Mouse (Mus musculus) left cerebral cortex, postnatal 25 days (tissue): ENCODE results near the gene Cxcl3. TPM values are rescaled to one million over a fixed set of nuclear protein-coding genes. Genes with fewer than 3 reads are reported as not detected.
"Not testable (repeated sequence)": the region's sequence is repeated elsewhere in the genome, so short reads cannot be mapped to it uniquely, and the experiment has no call there.

Source experiments
- DNase-seq, 2 experiments: peaks; one replicate each; pipeline ENCODE4 v3.0.0; 2022; ENCODE audit warnings: low spot score in 2 of 2, mixed read lengths in 1 of 2
- intact Hi-C: fragments of 180-260 bp; cut with DNase I; formaldehyde crosslinking; loops from one replicate; pipeline ENCODE4 v1.15.1; 2025
- microRNA-seq, 2 experiments: library from miRNA; unstranded; fragments of <30 nt; microRNA quantifications; one replicate each; pipeline ENCODE4 v1.2.0; 2022
- total RNA-seq, 2 experiments: library from RNA; stranded (reverse); gene quantifications; 2 replicates each; pipeline ENCODE4 v1.2.3; 2021

The Cxcl3 gene
- total RNA-seq, 2 experiments from 2014 or later, result not detected

DNA sequence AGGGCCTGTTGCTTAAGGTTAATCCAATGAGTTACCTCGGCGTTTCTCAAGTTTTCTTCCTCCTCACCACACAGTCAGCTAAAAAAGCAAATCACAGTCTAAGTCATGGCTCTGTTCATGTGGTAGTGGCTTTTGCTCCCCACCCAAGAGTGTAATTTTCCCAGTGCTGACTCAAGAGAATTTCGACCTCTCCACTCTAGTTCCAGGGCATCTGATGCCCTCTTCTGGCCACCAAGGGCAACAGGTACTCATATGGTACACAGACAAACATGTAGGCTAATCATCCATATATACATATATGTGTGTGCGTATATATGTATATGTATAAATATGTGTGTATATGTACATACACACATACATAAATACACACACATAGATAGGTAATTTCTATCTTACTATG, 2.2 kb downstream of the Cxcl3 start:
- intact Hi-C loops, result no loop called here
- no peak for DNase-seq

DNA sequence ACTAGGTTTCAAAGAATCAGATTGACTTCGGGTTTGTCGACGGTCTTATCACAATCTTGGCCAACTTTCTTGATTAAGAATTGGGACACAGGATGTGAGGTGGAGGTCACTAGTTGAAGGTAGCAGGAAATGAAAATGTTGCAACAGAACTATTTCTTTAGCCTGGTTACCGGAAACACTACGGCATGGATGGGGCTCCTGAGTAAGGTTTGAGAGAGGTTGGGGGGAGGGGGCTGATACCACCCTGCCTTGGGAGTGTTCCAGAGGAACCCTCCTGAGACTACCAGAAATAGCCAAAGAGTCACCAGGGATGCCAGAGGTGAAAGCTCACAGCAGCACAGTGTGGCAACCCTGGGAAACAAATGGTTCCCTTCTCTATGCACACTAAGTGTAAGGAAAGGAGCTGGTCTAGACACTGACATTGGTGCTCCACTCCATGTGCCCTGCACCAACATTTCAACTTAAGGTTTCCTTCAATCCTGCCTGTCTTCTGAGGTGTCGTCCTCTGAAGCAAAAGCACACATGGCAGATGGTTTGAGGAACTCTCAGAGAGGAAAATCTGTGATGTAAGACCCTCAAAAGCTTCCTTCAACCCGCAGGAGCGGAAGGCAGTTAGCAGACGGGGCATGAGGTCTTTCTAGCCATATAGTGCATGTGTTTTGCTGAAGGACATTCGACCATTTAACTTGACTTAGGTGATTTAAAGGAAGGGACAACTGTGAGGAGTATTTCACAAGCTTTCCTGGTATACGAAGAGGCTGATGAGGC, 3.6 kb downstream of the Cxcl3 start:
- intact Hi-C loops, result no loop called here
- DNase-seq, result no peak

DNA sequence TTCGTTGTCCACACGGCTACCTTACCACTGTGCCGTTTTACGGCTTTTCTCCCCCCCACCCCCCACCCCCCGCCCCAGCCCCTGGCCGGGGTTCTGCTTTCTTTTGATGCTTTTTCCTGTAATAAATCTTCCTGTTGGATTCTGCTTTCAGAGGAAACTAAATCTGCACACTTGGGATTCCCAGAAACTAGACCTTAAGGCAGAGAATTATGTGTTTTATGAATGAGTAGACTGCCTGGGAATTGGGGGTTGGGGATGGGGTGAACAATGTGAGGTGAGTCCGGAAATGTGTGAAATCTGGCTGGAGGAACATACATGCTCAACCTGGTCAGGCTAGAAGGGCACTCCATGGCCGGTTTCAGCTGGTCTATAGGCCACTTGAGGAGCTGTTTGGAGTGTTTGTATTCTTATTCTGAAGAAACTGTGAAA, 4.2 kb downstream of the Cxcl3 start:
- intact Hi-C loops, result no loop called here

DNA sequence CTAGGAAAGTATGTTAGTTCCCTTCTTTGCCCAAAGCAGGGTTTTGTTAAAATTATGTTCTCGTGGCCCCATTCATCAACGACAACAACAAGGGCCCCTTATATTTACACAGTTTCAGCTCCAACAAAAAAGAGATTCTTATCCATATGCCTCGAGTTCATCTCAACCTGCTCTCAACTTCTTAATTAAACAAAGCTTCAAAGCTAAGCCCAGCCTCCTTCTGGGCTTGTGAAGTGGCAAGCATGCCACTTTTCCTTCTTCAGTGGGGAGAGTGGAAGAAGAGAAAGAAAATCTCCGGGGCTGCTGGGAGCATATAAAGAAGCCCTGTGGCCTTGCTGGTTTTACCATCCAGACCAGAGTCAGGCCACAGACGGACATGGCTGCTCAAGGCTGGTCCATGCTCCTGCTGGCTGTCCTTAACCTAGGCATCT, 8.3 kb downstream of the Cxcl3 start, which contains the start of gene Cxcl15:
Cxcl15 (plus strand) TSS at position 340 of the 431 bp plus-strand sequence.
- no peak for DNase-seq
- intact Hi-C loops, result no loop called here

More for the DNA sequence above, 4.2 kb downstream of the Cxcl3 start:
- DNase-seq, result no peak

DNA sequence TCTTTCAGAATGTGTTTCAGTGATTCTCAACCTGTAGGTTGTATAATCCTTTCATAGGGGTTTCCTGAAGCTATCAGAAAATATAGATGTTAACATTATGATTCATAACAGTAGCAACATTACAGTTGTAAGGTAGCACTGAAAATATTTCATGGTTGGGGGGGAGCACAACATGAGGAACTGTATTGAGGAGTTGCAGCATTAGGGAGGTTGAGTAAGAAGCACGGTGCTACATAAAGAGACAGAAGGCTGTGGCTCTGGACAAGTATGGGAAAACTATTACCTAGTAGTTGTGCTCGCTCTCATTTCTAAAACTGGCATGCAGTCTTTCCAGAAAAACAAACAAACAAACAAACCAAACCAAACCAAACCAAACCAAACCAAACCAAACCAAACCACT, 9.5 kb downstream of the Cxcl3 start:
- not testable (repeated sequence) for DNase-seq

DNA sequence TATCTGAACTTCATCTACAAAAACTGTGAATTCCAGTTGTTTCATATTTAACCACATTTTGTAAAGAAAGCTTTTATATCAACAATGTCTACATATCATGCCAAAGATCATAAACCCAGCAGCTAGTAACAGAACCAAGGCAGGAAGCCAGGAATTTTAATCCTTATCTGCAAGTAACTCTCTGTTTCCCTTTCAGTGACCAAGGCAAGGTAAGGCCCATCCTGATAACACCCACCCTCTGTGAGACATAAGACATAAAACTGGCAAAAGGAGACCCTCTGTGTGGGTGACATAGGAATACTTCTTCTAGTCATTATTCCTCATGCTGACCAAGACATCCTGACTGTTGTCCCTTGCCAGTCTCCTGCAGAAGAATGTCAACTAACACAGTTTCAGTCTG, 18.7 kb downstream of the Cxcl3 start:
- no peak for DNase-seq
- intact Hi-C loops, result no loop called here

More for the DNA sequence above, 9.5 kb downstream of the Cxcl3 start:
- intact Hi-C loops, result not testable (repeated sequence)

DNA sequence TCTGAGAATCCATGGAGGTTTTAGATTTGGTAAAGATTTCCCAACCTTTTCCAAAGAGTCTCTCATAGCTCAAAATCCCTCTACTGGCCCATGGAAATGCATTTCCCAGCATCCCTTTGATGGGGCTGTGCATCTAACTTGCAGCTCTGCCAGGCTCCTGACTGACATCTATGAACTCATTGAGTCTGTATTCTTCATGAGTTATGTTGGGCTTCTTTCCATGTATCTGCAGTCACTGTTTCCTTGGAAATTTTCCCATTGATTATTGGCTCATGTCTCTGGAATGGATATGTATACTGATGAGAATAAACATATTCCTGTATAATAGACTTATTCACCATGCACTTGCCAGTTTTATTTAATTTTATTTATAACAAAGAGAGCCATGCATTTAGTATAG, 20.1 kb downstream of the Cxcl3 start:
- DNase-seq, result no peak
- intact Hi-C loops, result no loop called here

DNA sequence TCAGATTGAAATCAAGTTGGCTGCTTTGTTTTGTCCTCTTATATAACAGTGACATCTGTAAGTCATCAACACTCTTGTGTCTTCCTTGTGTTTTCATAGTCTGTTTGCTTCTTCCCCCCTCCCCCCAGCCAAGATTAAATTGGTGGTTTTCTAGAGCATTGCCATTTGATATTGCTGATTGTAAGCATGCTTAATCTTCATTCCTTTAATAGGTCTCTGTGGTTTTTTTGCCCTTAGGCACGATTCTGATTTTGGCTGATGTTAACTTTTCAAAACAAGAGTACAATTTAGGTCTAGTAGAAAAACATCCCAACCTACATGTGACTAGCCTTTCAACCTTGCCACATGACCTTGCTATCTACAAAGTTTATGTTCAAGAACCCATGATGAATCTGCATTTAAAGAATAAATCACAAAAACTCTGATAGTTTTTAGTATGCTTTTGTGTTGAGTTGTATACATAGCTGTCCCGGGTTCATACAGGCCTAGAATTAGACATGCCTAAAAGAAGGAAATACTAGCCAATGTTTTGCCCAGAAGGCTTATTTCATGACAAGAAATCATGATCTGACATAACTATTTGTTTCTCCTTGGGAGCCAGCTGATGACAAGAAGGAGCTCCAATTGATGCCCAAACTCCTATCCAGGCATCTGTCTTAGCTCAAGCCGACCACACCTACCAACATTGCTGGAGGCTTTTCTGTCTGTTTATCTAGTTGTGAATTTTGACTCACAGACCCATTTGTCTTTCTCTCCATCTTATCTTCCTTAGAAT, 21.5 kb downstream of the Cxcl3 start:
- intact Hi-C loops, result no loop called here
- DNase-seq, result no peak

DNA sequence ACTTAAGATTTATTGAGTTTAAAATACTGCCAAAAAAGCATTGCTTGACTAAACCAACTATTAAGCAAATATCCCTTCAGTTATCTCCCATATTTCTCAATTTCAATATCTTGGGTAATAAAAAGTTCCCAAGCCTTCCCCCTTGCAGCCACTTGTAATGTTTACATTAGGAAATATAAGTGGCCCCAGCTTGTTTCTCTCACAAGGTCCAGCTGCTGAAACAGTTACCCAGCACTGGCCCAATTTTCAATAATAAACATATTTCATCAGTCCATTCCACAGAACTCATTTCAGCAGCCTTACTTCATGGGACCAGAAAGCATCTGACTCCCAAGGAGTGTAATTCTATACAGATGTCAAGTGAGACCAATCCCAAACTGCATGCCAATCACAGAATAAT, 33.9 kb downstream of the Cxcl3 start:
- intact Hi-C loops, result no loop called here
- no peak for DNase-seq

DNA sequence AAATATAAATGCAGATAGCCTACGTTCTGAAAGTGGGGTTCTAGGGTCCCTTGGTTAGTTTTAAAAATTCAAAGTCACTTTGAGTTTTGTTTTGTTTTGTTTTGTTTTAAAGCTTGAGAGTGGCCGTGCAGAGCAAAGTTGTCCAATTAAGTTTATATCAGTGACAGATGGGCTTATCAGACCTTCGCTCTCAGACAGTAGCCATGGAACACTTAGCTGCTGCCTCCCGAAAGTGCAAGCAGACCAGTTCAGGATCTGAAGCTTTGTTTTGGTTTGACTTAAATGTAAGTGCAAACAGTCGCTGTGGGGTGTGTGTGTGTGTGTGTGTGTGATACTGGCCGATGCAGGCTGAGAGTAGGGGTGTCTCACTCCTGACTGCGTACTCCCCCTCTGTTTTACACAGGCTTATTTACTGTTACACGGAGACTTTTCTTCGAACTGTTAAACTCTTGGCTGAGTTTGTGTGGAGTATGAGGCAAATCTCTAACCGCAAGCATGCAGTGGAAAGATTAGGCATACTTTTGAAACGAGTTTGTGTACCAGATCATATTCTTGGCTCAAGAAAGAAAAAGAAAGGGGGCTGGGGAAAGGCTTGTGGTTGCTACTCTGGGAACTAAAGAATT, 46.4 kb downstream of the Cxcl3 start:
- intact Hi-C loops, result no loop called here
- no peak for DNase-seq

DNA sequence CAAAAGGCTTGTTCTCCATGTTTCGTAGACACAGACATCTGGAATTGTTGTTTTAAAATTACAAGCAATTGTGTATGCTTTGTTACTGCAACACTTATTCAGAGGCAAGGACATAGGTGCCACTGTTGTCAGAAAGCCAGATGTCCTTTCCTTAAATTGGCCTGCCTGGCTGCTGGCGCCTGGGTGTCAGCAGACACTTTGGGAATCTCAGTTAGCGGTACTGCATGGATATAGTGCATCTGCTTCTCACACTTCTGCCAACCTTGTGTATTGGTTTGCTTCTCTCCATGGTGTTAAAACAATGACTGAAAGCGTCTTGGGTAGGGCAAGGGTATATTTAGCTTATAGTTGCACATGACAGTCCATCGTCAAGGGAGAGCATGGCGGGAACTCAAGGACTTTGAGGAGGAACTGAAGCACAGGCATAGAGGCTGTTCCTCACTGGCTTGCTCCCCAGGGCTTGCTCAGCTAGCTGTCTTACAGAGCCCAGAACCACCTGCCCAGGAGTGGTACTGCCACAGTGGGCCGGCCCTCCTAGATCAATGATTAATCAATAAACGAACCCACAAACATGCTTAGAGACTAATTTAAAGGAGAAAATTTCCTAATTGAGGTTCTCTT, 47.0 kb downstream of the Cxcl3 start:
- DNase-seq, result no peak
- intact Hi-C loops, result no loop called here

DNA sequence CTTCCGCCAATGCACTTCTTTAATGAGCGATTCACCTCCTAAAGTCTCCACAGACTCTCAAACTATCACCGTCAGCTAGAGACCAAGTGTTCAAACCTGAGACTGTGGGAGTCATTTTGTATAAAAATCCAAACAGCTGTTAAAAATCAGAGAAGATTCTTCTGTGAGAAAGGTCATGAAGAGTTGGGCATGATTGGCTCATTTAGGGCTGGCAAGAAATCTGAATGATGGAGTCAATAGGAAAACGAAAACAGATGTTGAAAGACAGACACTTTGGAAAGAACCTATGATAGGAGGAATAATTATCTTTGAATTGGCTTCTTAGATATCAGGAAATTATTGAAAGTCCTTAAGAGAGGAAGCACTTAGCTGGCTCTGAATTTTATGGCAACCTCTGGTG, 48.5 kb downstream of the Cxcl3 start:
- DNase-seq, result no peak
- intact Hi-C loops, result no loop called here

DNA sequence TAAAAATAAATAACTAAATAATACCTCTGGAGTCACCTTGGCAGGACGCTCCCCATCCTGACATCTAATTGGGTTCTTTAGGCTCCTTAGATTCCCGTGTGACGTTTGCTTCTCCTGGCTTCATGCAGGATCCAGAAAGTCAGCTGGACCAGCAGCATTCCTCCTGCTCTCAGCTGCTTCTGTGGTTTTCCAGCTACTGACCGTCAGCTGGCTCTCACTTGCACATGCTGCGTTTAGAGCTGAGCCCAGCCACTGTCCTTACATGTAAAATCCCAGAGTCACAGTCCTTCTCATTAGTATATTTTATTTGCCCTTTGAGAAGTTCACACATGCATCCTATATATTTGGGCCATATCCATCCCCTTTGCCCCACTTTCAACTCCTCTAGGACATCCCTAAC, 52.7 kb downstream of the Cxcl3 start:
- no peak for DNase-seq
- intact Hi-C loops, result no loop called here

Small RNA genes within 50 kb of the gene (microRNA-seq; reads per million reads assigned to microRNA genes)
- 0 reads per million in 2 experiments for gene Gm24322

Other genes with a start within 250 kb of the Cxcl3 start
- under 1 TPM in 1 of 2 experiments, not detected in 1; 0.37 TPM for gene 5830473C10Rik, start 225.0 kb upstream of the Cxcl3 start, total RNA-seq
- 1 to 10 TPM in 1 of 2 experiments, under 1 TPM in 1; 0.82 to 1.3 TPM for gene Rassf6, start 145.4 kb upstream of the Cxcl3 start, total RNA-seq
- not detected for gene Cxcl5, start 26.7 kb upstream of the Cxcl3 start, total RNA-seq
- gene Ppbp, start 17.6 kb upstream of the Cxcl3 start, total RNA-seq, result under 1 TPM; 0.32 to 0.46 TPM
- gene Pf4, start 13.7 kb upstream of the Cxcl3 start, total RNA-seq, result 1 to 10 TPM; 2.2 to 5.3 TPM
- not detected for gene Cxcl15, start 8.4 kb downstream of the Cxcl3 start, total RNA-seq
- gene Cxcl1, start 105.1 kb downstream of the Cxcl3 start, total RNA-seq, result not detected
- not detected for gene Cxcl2, start 117.8 kb downstream of the Cxcl3 start, total RNA-seq
- 10 to 100 TPM; 14.2 to 14.6 TPM for gene Mthfd2l, start 145.0 kb downstream of the Cxcl3 start, total RNA-seq
- under 1 TPM in 1 of 2 experiments, not detected in 1; 0.46 TPM for gene Epgn, start 241.4 kb downstream of the Cxcl3 start, total RNA-seq